Mouse (Mus musculus): ENCODE results near the gene Bcl2l14. TPM values are rescaled to one million over a fixed set of nuclear protein-coding genes. Genes with fewer than 3 reads are reported as not detected.

Bcl2l14 gene
- polyA plus RNA-seq, 1 experiment from 2014 or later = 0.22 TPM

DNA sequence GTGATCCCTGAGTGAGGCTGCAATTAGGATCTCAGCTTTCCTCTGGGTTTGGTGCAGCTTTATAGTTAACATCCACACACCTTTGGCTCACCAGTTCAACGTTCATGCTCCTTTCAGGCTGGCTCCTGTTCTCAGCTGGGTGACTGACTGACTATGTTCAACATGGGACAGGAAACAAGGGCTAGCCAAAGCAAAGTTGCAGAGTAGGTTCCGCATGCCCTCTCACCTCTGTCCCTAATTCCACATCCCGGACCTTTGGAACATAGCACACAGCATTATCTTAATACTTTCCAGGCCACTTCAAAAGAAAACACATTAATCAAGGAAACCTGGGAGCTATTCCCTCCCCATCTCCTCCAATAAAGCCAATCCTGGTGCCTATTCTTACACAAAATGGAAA is 18.3 kb upstream of the Bcl2l14 start:
- H3K9me3 ChIP-seq = peaks cover 5% of the 10 kb centered on the region; the same call in 1 of the 2 replicates
- H3K4me3 ChIP-seq = no peak overlapping the region
- no peak for DNase-seq (ENCODE audit: extremely low spot score, low spot score)
- no peaks in the 10 kb centered on the region for H3K27me3 ChIP-seq (ENCODE audit: poor library complexity, severe bottlenecking)
- no peak overlapping the region for H3K27ac ChIP-seq
- WGBS = 87% methylated on average over 3 of the region's 3 CpGs
- no peaks in the 10 kb centered on the region for H3K36me3 ChIP-seq (replicated peaks)
- H3K4me1 ChIP-seq = no peaks in the 10 kb centered on the region

DNA sequence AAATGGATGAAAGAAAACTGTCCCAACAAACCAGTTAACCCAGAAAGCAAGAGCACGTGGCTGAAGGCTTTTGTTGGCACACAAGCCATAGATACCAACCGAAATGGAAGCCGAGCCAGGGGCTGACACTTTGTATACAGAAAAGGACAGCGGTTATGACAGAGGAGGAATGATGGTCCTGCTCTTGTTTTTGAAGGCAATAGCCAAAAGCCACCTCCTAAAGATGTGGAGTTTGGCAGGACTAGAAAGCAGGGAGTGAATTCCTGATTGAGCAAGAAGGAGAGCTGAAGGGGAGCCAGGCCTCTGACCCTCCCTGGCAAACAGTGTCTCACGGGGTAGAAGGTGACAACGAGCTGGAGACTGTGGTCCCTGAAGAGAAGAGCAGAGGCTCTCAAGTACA is 14.7 kb upstream of the Bcl2l14 start:
- WGBS = 91% methylated on average over 6 of the region's 6 CpGs
- Histone ChIP-seq H3K4me1 (no peaks in the 10 kb centered on the region), H3K9me3 (peaks cover 5% of the 10 kb centered on the region; the same call in 1 of the 2 replicates), H3K4me3 (no peak overlapping the region), H3K27ac (no peak overlapping the region), H3K27me3 (ENCODE audit: poor library complexity, severe bottlenecking) (no peaks in the 10 kb centered on the region), H3K36me3 (replicated peaks) (no peaks in the 10 kb centered on the region)
- DNase-seq (ENCODE audit: extremely low spot score, low spot score) = no peak

DNA sequence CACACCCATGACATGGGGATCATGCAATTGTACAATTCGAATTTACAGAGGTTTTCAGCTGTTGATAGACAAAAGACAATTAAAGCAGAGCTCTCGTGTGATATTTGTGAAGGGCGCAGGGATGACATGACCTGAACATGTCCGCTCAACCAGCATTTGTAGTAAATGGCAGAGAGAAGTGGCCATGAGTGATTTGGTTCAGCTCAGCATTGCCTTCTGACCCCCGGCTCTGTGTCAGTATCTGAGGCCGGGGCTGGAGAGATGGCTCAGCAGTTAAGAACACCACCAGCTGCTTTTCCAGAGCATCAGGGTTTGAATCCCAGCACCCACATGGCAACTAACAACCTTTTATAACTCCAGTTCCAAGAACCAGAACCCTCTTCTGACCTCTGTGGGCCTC is 10.2 kb upstream of the Bcl2l14 start:
- Histone ChIP-seq H3K4me3 (no peak overlapping the region), H3K4me1 (no peaks in the 10 kb centered on the region), H3K27me3 (ENCODE audit: poor library complexity, severe bottlenecking) (no peaks in the 10 kb centered on the region), H3K27ac (no peak overlapping the region), H3K36me3 (replicated peaks) (no peaks in the 10 kb centered on the region), H3K9me3 (no peaks in the 10 kb centered on the region)
- WGBS = 91% methylated on average over 6 of the region's 6 CpGs
- no peak for DNase-seq (ENCODE audit: extremely low spot score, low spot score)

DNA sequence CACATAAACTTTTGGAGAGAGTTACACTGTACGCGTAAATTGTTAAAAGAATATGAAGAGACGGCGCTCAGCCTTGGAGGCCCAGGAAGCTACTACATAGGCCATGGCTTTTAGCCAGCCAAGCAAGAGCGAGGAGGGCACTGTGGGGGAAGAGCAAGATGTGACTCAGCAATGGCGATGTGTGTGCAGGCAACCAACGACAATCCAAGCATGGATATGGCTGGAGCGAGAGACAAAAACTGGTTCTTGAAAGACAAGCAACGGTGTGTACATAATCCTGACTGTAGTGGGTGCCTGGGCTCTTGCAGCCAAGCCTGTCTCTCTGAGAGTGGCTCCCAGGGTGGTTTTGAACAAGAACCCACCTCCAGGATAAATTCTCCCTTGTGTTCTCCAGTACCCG is 8.7 kb upstream of the Bcl2l14 start:
- 90% methylated on average over 10 of the region's 10 CpGs for WGBS
- Histone ChIP-seq H3K9me3 (no peaks in the 10 kb centered on the region), H3K4me3 (no peak overlapping the region), H3K27me3 (ENCODE audit: poor library complexity, severe bottlenecking) (no peaks in the 10 kb centered on the region), H3K27ac (no peak overlapping the region), H3K4me1 (no peaks in the 10 kb centered on the region), H3K36me3 (replicated peaks) (no peaks in the 10 kb centered on the region)
- DNase-seq (ENCODE audit: extremely low spot score, low spot score) = no peak

DNA sequence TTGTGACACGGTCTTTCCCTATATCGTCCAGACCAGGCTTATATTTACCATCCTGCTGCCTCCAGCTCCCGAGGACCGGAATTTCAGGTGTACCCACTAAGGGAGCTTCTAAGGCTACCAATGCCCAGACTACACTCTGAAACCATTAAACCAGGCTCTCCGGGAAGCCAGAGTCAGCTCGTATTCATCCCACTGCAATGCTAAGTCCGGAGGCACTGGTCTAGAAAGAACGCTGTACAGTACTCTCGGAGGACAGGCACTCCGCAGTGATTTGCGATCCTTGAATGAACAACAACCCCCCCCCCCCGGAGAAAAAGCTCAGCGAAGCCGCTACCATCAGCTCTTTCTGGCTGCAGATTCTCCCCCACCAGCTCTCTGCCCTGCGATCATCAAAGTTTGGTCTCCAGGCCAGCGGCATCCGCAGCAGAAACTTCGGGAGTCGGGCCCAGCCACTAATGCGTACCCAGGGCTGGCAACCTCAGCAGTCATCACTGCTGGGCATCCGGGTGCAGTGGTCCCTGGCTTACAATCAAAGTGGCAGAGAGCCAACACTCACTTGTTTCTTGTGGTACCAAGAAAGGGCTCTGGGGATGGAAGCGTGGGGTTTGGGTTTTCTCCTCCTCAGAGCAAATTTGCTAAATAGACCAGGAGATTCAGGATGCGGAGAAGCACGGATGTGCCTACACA is 7.6 kb upstream of the Bcl2l14 start:
- WGBS = 85% methylated on average over 24 of the region's 24 CpGs
- H3K4me1 ChIP-seq = no peaks in the 10 kb centered on the region

DNA sequence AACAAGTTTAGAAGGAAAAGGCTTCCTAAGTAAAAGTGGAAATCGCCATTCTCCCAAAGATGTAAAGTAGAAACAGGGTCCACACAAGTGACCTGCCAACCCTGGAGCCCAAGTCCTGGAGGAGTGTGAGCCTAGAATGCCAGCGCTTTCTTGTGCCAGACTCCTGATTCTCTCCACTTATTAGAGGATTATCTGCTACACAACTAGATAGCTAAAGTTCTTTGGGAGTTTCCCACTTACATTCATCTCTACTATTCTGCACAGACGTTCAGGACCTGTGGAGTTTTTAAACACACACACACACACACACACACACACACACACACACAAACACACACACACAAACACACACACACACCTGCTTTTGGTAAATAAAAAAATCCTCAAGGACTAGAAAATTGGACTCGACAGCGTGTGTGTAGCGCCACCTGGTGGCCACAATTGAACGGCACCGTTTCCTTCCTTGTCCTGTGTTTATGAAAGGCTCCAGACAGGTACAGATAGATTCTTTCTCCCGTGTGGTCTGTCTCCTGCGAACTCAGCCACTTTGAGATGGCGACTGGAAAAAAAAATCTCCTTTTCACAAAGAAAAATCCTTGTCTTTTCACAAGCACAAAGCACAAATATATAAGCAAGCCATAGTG is 6.7 kb upstream of the Bcl2l14 start:
- 20% methylated on average over 11 of the region's 11 CpGs for WGBS

More for the DNA sequence above, 7.6 kb upstream of the Bcl2l14 start:
- Histone ChIP-seq H3K27me3 (ENCODE audit: poor library complexity, severe bottlenecking) (no peaks in the 10 kb centered on the region), H3K4me3 (no peak overlapping the region), H3K36me3 (replicated peaks) (no peaks in the 10 kb centered on the region), H3K27ac (no peak overlapping the region), H3K9me3 (no peaks in the 10 kb centered on the region)
- no peak for DNase-seq (ENCODE audit: extremely low spot score, low spot score)

DNA sequence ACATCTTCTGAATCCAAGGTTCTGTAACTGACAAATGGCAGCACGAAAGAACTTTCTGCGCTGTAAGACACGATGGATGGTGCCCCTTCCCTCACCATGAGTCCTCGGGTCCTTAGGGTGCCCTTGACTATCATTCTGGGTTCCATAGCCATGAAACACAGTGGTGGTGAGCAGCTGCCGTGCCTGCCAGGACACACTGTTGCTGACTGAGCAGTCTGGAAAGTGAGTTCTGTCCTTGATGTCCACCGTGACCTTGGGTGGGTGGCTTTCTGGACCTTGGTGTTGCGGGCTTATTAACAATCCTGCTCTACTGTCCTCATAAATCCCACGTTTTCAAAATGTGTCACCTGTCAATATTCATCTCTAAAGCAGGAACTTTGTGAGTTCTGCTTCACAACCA is 6.2 kb upstream of the Bcl2l14 start:
- WGBS = 75% methylated on average over 8 of the region's 8 CpGs
- Histone ChIP-seq H3K9me3 (no peaks in the 10 kb centered on the region), H3K27ac (no peak overlapping the region), H3K4me3 (no peak overlapping the region), H3K36me3 (replicated peaks) (no peaks in the 10 kb centered on the region), H3K27me3 (ENCODE audit: poor library complexity, severe bottlenecking) (no peaks in the 10 kb centered on the region), H3K4me1 (no peaks in the 10 kb centered on the region)
- no peak for DNase-seq (ENCODE audit: extremely low spot score, low spot score)

More for the DNA sequence above, 6.7 kb upstream of the Bcl2l14 start:
- peak; percentile 77 for DNase-seq (ENCODE audit: extremely low spot score, low spot score)
- H3K27me3 ChIP-seq (ENCODE audit: poor library complexity, severe bottlenecking) = no peaks in the 10 kb centered on the region
- no peaks in the 10 kb centered on the region for H3K36me3 ChIP-seq (replicated peaks)
- H3K4me1 ChIP-seq = no peaks in the 10 kb centered on the region
- H3K9me3 ChIP-seq = no peaks in the 10 kb centered on the region
- no peak overlapping the region for H3K27ac ChIP-seq
- no peak overlapping the region for H3K4me3 ChIP-seq

DNA sequence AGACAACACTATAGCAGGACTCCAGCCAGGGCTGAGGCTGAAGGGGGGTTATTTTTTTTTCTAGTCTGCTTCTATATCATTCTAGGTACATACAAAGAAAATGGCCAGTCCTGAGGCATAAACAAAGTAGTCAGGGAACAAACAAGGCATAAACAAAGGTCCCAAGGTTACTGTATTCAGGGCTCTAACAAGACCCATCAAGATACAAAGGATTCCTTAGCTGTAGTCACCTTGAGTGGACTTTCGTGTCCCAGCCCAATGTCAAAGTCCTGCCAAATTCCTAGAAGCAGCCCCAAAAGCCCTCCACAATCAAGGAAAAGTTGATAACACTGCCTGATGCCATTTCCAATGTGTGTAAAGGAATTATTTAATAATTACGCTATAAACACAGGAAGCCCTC is 5.3 kb upstream of the Bcl2l14 start:
- Histone ChIP-seq H3K9me3 (no peaks in the 10 kb centered on the region), H3K4me3 (no peak overlapping the region), H3K27me3 (ENCODE audit: poor library complexity, severe bottlenecking) (no peaks in the 10 kb centered on the region), H3K36me3 (replicated peaks) (no peaks in the 10 kb centered on the region), H3K27ac (no peak overlapping the region), H3K4me1 (no peaks in the 10 kb centered on the region)
- WGBS = 83% methylated on average over 2 of the region's 2 CpGs
- DNase-seq (ENCODE audit: extremely low spot score, low spot score) = no peak

DNA sequence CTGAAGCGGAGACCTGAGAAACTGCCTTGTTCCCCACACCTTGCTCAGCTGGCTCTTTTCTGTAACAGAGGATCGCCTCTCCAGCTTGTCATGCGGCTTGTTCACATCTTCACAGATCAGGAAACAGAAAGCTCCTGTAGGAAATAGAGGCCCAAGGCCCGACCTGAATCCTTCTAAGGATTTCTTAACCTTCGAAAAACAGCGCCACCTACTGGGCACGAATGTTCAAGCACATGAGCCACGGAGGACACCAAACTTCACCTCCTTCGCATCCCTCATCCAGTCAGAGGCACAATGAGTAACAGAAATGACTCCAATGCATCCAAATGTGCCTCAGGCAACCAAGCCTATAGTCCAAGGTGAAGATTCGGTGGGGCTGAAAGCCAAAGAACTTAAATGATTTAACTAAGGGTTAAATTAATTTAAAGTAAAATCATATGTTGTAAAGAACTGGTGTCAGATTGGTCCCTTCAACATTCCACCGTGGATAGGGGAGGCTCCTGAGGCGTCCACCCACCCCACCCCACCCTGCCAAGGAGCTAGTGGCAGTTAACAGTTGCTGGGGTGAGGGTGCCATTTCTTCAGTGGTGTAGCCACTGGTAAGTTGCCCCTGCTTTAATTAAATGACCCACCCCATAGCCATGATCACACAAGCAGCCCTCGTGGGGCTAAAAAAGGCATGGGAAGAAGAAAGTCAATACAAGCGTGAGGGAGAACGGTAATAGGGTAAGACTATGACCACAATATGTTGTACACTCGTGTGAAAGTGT is 7.0 kb downstream of the Bcl2l14 start:
- no peaks in the 10 kb centered on the region for H3K4me1 ChIP-seq
- peak; percentile 73 for DNase-seq (ENCODE audit: extremely low spot score, low spot score)
- no peaks in the 10 kb centered on the region for H3K27me3 ChIP-seq (ENCODE audit: poor library complexity, severe bottlenecking)
- WGBS = 44% methylated on average over 16 of the region's 16 CpGs
- H3K9me3 ChIP-seq = no peaks in the 10 kb centered on the region
- no peaks in the 10 kb centered on the region for H3K36me3 ChIP-seq (replicated peaks)
- H3K27ac ChIP-seq = no peak overlapping the region
- no peak overlapping the region for H3K4me3 ChIP-seq

DNA sequence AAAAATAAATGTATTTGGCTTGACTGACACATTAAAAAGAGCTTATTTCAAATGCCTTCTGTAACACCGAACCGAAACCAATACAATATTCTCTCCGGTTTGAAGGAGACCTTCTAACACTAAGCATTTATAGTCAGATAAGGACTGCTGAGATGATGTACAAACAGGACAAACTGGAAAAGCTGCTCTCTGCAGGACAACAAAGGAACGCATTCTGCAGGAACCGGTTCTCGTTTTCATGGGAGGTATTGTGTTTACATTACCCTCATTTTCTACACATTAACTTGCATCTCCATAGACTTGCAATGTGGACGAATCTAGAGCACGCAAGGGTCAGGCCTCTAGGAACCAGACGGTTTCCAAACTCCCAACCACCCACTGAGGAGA is 7.6 kb downstream of the Bcl2l14 start:
- Histone ChIP-seq H3K27me3 (ENCODE audit: poor library complexity, severe bottlenecking) (no peaks in the 10 kb centered on the region), H3K4me3 (no peak overlapping the region), H3K4me1 (no peaks in the 10 kb centered on the region), H3K27ac (no peak overlapping the region), H3K36me3 (replicated peaks) (no peaks in the 10 kb centered on the region), H3K9me3 (no peaks in the 10 kb centered on the region)
- 93% methylated on average over 9 of the region's 9 CpGs for WGBS
- no peak for DNase-seq (ENCODE audit: extremely low spot score, low spot score)

DNA sequence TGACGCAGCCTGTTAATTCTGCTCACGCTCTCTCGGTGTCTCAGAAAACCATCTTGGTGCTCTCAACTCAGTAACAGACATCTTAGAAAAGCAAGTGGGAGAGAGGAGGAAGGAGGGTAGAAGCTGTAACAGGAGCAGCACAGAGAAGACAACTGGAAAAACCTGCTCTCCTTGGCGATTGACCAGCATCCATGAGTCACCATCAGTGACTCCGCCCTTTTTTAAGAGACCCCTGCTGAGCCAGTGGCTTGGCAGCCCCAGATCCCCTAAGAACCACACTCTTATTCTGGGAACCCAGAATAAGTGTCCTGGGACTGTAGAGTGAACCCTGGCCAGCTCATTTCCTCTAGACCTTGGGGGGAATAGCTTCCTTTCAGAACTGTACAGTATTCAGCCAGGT is 11.1 kb downstream of the Bcl2l14 start:
- 63% methylated on average over 5 of the region's 5 CpGs for WGBS
- Histone ChIP-seq H3K9me3 (no peaks in the 10 kb centered on the region), H3K4me3 (no peak overlapping the region), H3K27ac (no peak overlapping the region), H3K36me3 (replicated peaks) (no peaks in the 10 kb centered on the region), H3K4me1 (no peaks in the 10 kb centered on the region), H3K27me3 (ENCODE audit: poor library complexity, severe bottlenecking) (no peaks in the 10 kb centered on the region)
- no peak for DNase-seq (ENCODE audit: extremely low spot score, low spot score)

DNA sequence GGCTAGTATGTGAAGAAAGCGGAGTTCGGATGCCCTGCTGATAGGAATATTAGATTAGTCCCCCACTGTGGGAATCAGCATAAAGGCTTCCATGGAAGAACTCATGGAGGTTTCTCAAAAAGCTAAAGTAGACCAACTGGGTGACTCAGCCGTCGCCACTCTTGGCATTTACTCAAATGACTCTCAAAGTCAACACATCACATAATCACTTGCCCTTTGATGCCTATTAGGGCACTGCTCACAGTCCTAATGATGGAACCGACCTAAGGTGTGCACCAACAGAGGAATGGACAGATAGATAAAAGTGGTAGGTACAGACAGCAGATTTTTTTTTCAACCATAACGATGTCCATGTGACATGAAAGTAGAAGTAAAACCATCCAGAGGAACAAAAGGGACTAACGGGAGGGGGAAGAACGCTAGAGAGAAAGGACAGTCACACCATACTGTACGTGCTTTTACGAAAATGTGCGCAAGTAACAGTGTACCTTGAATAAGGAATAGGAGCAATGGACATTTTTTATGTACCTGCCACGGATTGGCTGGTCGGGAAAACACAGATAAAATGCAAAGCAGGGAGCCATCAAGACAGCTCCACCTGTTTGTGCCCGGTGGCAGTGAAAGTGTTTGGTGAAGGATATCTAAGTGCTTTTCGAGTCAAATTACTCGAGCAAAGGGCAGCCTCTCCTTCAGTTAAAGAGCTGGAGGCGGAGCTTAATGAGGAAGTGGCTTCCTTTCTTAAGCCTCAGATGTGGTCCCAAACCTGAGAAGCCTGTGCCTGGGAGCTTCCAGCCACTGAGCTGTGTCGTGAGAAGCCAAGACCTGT is 17.8 kb downstream of the Bcl2l14 start:
- Histone ChIP-seq H3K4me3 (no peak overlapping the region), H3K36me3 (replicated peaks) (no peaks in the 10 kb centered on the region), H3K27me3 (ENCODE audit: poor library complexity, severe bottlenecking) (no peaks in the 10 kb centered on the region), H3K4me1 (peaks cover 8% of the 10 kb centered on the region; the same call in 1 of the 2 replicates), H3K9me3 (no peaks in the 10 kb centered on the region), H3K27ac (no peak overlapping the region)
- 68% methylated on average over 18 of the region's 18 CpGs for WGBS
- no peak for DNase-seq (ENCODE audit: extremely low spot score, low spot score)
